Mouse (Mus musculus) thymus, postnatal 14 days (tissue): Measurements from ENCODE around the gene Shmt2.

ENCODE experiments used
- DNase-seq: peaks from one replicate; pipeline ENCODE4 v3.0.0; 2021

The Shmt2 gene

DNA sequence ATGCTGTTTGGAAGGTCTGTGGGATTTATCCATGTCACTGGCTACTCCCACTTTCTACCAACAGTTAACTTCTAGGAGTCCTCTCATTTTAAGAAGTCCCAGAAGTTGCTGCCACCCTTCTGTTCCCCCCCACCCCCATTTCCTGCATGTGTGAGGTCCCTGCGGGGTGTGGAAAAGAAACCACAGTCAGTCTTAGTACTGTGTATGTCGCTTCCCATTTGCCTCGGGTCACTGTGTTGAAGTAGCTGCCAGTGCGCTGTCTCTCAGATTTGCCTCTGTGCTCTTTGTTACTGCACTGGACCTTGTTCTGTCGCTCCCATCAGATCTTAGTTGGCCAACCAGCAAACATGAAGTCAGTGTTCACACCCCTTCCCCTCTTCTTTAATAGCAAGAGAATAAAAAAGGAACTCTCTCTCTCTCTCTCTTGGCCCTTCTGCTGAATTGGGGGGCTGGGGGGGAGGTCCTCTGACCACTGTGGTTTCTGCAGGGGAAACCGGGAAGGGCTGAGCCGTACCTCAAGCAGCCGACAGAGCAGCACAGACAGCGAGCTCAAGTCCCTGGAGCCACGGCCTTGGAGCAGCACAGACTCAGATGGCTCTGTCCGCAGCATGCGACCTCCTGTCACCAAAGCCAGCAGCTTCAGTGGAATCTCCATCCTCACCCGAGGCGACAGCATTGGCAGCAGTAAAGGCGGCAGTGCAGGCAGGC is 50.8 kb downstream of the Shmt2 start:
- DNase-seq: peak; percentile 69
